Mouse (Mus musculus): ENCODE measurements around the gene Rem2. TPM values are rescaled to one million over a fixed set of nuclear protein-coding genes. Genes with fewer than 3 reads are reported as not detected.

The Rem2 gene
- polyA plus RNA-seq, 1 experiment from 2014 or later = 6.9 TPM

- Histone ChIP-seq H3K4me3 (peak overlapping the region; percentile 87), H3K9ac (peak overlapping the region; percentile 97), H3K4me1 (peaks cover 38% of the 10 kb centered on the region)
These were observed 41.9 kb upstream of the Rem2 start for GRCm38 (mm10) chr14:54433941-54434531.

GRCm38 (mm10) chr14:54435194-54435918 lies 40.5 kb upstream of the Rem2 start:
- peaks cover 56% of the 10 kb centered on the region for H3K36me3 ChIP-seq
- H3K4me3 ChIP-seq = no peak overlapping the region
- no peak overlapping the region for H3K4me2 ChIP-seq (replicated peaks)
- H3K9me3 ChIP-seq = no peaks in the 10 kb centered on the region
- peaks cover 26% of the 10 kb centered on the region for H3K4me1 ChIP-seq
- H3K27me3 ChIP-seq = no peaks in the 10 kb centered on the region
- 79% methylated on average over 11 of the region's 11 CpGs for WGBS
- H3K9ac ChIP-seq = no peak overlapping the region
- no peak overlapping the region for H3K27ac ChIP-seq
- no peak for ATAC-seq (ENCODE audit: insufficient number of reproducible peaks, insufficient read depth, low FRiP score, low TSS enrichment)

More at GRCm38 (mm10) chr14:54433941-54434531, 41.9 kb upstream of the Rem2 start:
- H3K27ac ChIP-seq = peak overlapping the region; percentile 99
- no peaks in the 10 kb centered on the region for H3K27me3 ChIP-seq
- 62% methylated on average over 12 of the region's 12 CpGs for WGBS
- no peaks in the 10 kb centered on the region for H3K9me3 ChIP-seq
- ATAC-seq (ENCODE audit: insufficient number of reproducible peaks, insufficient read depth, low FRiP score, low TSS enrichment) = no peak
- H3K36me3 ChIP-seq = peaks cover 51% of the 10 kb centered on the region
- H3K4me2 ChIP-seq (replicated peaks) = peak overlapping the region; percentile 92

GRCm38 (mm10) chr14:54439155-54439554 lies 36.7 kb upstream of the Rem2 start:
- 84% methylated on average over 12 of the region's 12 CpGs for WGBS
- H3K4me3 ChIP-seq = no peak overlapping the region
- no peaks in the 10 kb centered on the region for H3K27me3 ChIP-seq
- no peak overlapping the region for H3K4me2 ChIP-seq (replicated peaks)
- peaks cover 25% of the 10 kb centered on the region for H3K4me1 ChIP-seq
- H3K9me3 ChIP-seq = no peaks in the 10 kb centered on the region
- H3K9ac ChIP-seq = no peak overlapping the region
- H3K27ac ChIP-seq = no peak overlapping the region
- no peak for ATAC-seq (ENCODE audit: insufficient number of reproducible peaks, insufficient read depth, low FRiP score, low TSS enrichment)
- H3K36me3 ChIP-seq = peaks cover 71% of the 10 kb centered on the region

GRCm38 (mm10) chr14:54439610-54440009 lies 36.3 kb upstream of the Rem2 start:
- Histone ChIP-seq H3K27ac (no peak overlapping the region), H3K36me3 (peaks cover 71% of the 10 kb centered on the region), H3K4me3 (no peak overlapping the region), H3K9me3 (no peaks in the 10 kb centered on the region), H3K4me2 (replicated peaks) (no peak overlapping the region), H3K4me1 (peaks cover 23% of the 10 kb centered on the region), H3K9ac (no peak overlapping the region), H3K27me3 (no peaks in the 10 kb centered on the region)
- 67% methylated on average over 7 of the region's 7 CpGs for WGBS
- no peak for ATAC-seq (ENCODE audit: insufficient number of reproducible peaks, insufficient read depth, low FRiP score, low TSS enrichment)

- no peak for ATAC-seq (ENCODE audit: insufficient number of reproducible peaks, insufficient read depth, low FRiP score, low TSS enrichment)
- Histone ChIP-seq H3K4me3 (no peak overlapping the region), H3K9me3 (no peaks in the 10 kb centered on the region), H3K27me3 (no peaks in the 10 kb centered on the region), H3K4me2 (replicated peaks) (no peak overlapping the region), H3K4me1 (peaks cover 20% of the 10 kb centered on the region), H3K27ac (no peak overlapping the region), H3K36me3 (peaks cover 63% of the 10 kb centered on the region), H3K9ac (no peak overlapping the region)
- 90% methylated on average over 14 of the region's 14 CpGs for WGBS
These were observed 35.4 kb upstream of the Rem2 start for GRCm38 (mm10) chr14:54440538-54440937.

- H3K36me3 ChIP-seq = peaks cover 55% of the 10 kb centered on the region
- H3K4me2 ChIP-seq (replicated peaks) = no peak overlapping the region
- ATAC-seq (ENCODE audit: insufficient number of reproducible peaks, insufficient read depth, low FRiP score, low TSS enrichment) = no peak
- no peaks in the 10 kb centered on the region for H3K9me3 ChIP-seq
- no peak overlapping the region for H3K9ac ChIP-seq
- peaks cover 20% of the 10 kb centered on the region for H3K4me1 ChIP-seq
- H3K27ac ChIP-seq = 0 out of 2 replicates have a peak overlapping the region, but pooled peaks have one; percentile 41
- no peaks in the 10 kb centered on the region for H3K27me3 ChIP-seq
- H3K4me3 ChIP-seq = no peak overlapping the region
- 79% methylated on average over 4 of the region's 4 CpGs for WGBS
These were observed 34.5 kb upstream of the Rem2 start for GRCm38 (mm10) chr14:54441365-54441764.

- Histone ChIP-seq H3K9ac (no peak overlapping the region), H3K4me3 (no peak overlapping the region), H3K27ac (peak overlapping the region; percentile 93), H3K9me3 (no peaks in the 10 kb centered on the region), H3K4me1 (peaks cover 20% of the 10 kb centered on the region), H3K27me3 (no peaks in the 10 kb centered on the region), H3K36me3 (peaks cover 43% of the 10 kb centered on the region), H3K4me2 (replicated peaks) (0 out of 2 replicates have a peak overlapping the region, but pooled peaks have one; percentile 23)
- 74% methylated on average over 3 of the region's 3 CpGs for WGBS
- ATAC-seq (ENCODE audit: insufficient number of reproducible peaks, insufficient read depth, low FRiP score, low TSS enrichment) = no peak
These were observed 33.4 kb upstream of the Rem2 start for GRCm38 (mm10) chr14:54442548-54442947.

- WGBS = 21% methylated on average over 3 of the region's 3 CpGs
- H3K4me2 ChIP-seq (replicated peaks) = peak overlapping the region; percentile 23; the same call in 1 of the 2 replicates
- H3K4me1 ChIP-seq = peaks cover 20% of the 10 kb centered on the region
- H3K27ac ChIP-seq = peak overlapping the region; percentile 93
- peaks cover 37% of the 10 kb centered on the region for H3K36me3 ChIP-seq
- peak; percentile 80 for ATAC-seq (ENCODE audit: insufficient number of reproducible peaks, insufficient read depth, low FRiP score, low TSS enrichment)
- H3K4me3 ChIP-seq = 0 out of 2 replicates have a peak overlapping the region, but pooled peaks have one; percentile 2
- no peaks in the 10 kb centered on the region for H3K27me3 ChIP-seq
- H3K9me3 ChIP-seq = no peaks in the 10 kb centered on the region
- 0 out of 2 replicates have a peak overlapping the region, but pooled peaks have one; percentile 19 for H3K9ac ChIP-seq
These were observed 32.7 kb upstream of the Rem2 start for GRCm38 (mm10) chr14:54443196-54443595.

- 47% methylated on average over 15 of the region's 15 CpGs for WGBS
- no peak for ATAC-seq (ENCODE audit: insufficient number of reproducible peaks, insufficient read depth, low FRiP score, low TSS enrichment)
These were observed 31.9 kb upstream of the Rem2 start for GRCm38 (mm10) chr14:54443712-54444618.

GRCm38 (mm10) chr14:54445476-54445875 lies 30.4 kb upstream of the Rem2 start:
- H3K4me3 ChIP-seq = no peak overlapping the region
- peaks cover 15% of the 10 kb centered on the region for H3K36me3 ChIP-seq
- H3K9ac ChIP-seq = no peak overlapping the region
- H3K4me1 ChIP-seq = peaks cover 20% of the 10 kb centered on the region
- H3K27ac ChIP-seq = no peak overlapping the region
- no peak overlapping the region for H3K4me2 ChIP-seq (replicated peaks)
- no peaks in the 10 kb centered on the region for H3K27me3 ChIP-seq
- no peak for ATAC-seq (ENCODE audit: insufficient number of reproducible peaks, insufficient read depth, low FRiP score, low TSS enrichment)
- 50% methylated on average over 3 of the region's 3 CpGs for whole genome bisulfite sequencing
- H3K9me3 ChIP-seq = no peaks in the 10 kb centered on the region

More at GRCm38 (mm10) chr14:54443712-54444618, 31.9 kb upstream of the Rem2 start:
- peaks cover 30% of the 10 kb centered on the region for H3K36me3 ChIP-seq
- no peak overlapping the region for H3K9ac ChIP-seq
- H3K27me3 ChIP-seq = no peaks in the 10 kb centered on the region
- H3K4me3 ChIP-seq = no peak overlapping the region
- peaks cover 20% of the 10 kb centered on the region for H3K4me1 ChIP-seq
- peak overlapping the region; percentile 15; the same call in 1 of the 2 replicates for H3K4me2 ChIP-seq (replicated peaks)
- no peaks in the 10 kb centered on the region for H3K9me3 ChIP-seq
- peak overlapping the region; percentile 93 for H3K27ac ChIP-seq

GRCm38 (mm10) chr14:54453566-54453965 lies 22.3 kb upstream of the Rem2 start:
- no peak overlapping the region for H3K27ac ChIP-seq
- no peaks in the 10 kb centered on the region for H3K27me3 ChIP-seq
- H3K9ac ChIP-seq = no peak overlapping the region
- H3K36me3 ChIP-seq = no peaks in the 10 kb centered on the region
- no peak overlapping the region for H3K4me2 ChIP-seq (replicated peaks)
- H3K9me3 ChIP-seq = no peaks in the 10 kb centered on the region
- no peak overlapping the region for H3K4me3 ChIP-seq
- no peaks in the 10 kb centered on the region for H3K4me1 ChIP-seq
- ATAC-seq (ENCODE audit: insufficient number of reproducible peaks, insufficient read depth, low FRiP score, low TSS enrichment) = no peak
- WGBS = 90% methylated on average over 9 of the region's 9 CpGs
